Mouse (Mus musculus) right cerebral cortex, postnatal 14 days (tissue): ENCODE results near the gene Ap1s1.

Experiments
- DNase-seq: peaks from one replicate; pipeline ENCODE4 v3.0.0; 2022

The Ap1s1 gene

DNA sequence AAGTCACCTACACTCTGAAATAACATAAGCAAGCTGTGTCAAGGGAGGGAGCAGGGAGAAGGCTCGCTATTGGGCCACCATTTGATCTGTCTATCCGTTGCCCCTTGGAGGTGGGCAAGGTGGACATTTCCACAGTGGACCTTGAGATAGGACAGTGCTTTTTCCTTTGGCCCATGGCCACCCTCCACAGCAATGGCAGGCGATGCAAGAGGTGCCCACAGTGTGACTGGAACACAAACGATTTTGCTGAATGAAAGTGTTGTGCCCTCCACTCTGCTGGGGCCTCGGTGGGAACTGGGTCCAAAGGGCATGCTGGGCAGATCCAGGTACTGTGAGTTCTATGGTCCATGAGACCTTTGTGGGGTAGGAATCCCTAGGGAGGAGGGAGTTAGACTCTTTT, 16.7 kb upstream of the Ap1s1 start:
- DNase-seq: no peak

GRCm38 (mm10) chr5:137061809-137062481, 16.0 kb upstream of the Ap1s1 start:
- peak; percentile 72 for DNase-seq

GRCm38 (mm10) chr5:137054873-137055272, 8.9 kb upstream of the Ap1s1 start:
- no peak for DNase-seq

DNA sequence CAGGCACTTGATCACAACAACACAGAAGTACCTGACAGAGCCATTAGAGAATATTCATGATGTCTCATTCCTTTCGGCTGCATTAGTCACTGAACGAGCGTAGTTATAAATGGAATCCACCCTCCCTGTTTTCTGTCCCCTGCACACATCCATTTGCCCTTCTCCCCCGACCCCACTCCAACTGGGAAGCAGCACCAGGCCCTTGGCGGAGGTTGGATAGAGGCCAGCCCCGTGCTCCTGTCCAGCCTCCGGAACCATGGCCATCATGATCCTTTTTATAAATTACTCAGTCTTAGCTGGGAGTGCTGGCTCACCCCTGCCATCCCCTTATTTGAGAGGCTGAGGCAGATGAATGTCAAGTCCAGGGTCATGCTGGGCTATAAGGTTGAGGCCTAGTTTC, 8.4 kb upstream of the Ap1s1 start:
- no peak for DNase-seq

DNA sequence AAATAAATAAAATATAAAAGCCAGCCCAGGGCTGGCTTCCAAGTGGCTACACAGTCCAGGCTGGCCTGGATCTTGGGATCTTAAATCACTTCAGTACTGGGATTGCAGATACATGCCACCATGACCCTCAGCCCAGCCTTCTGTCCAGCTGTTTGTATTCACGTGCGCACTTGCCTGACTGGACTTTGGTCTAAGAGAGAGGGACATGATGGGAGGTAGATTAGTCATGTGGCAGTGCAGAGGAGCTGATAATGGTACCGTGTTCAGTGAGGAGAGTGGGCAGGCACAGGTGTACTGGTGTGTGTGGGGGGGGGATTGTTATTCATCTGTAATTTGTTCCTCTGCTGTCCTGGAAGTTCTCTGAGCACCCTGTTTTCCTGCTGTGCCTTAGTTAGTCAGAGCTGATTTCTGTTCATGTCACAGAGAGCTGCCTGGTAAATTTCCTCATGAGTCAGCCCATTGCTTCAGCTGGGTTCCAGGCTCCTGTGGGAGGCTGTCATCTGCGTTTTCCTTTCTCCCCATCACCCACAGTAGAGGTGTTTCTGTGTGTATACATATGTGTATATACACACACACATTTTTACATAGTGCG, 6.1 kb upstream of the Ap1s1 start:
- no peak for DNase-seq

- no peak for DNase-seq
Measured at GRCm38 (mm10) chr5:137051125-137051524, 5.2 kb upstream of the Ap1s1 start.

- DNase-seq: no peak
Measured at GRCm38 (mm10) chr5:137046991-137047390, 1.1 kb upstream of the Ap1s1 start.

- no peak for DNase-seq
Measured at GRCm38 (mm10) chr5:137046324-137046718, 386 bp upstream of the Ap1s1 start.

- no peak for DNase-seq
Measured at GRCm38 (mm10) chr5:137043997-137044396, 1.9 kb downstream of the Ap1s1 start.

- DNase-seq: no peak
Measured at GRCm38 (mm10) chr5:137041442-137041841, 4.5 kb downstream of the Ap1s1 start.

- no peak for DNase-seq
Measured at GRCm38 (mm10) chr5:137039453-137039852, 6.5 kb downstream of the Ap1s1 start.

GRCm38 (mm10) chr5:137036211-137036610, 9.7 kb downstream of the Ap1s1 start:
- no peak for DNase-seq

- peak; percentile 89 for DNase-seq
Measured at GRCm38 (mm10) chr5:137032641-137033074, 13.3 kb downstream of the Ap1s1 start.

DNA sequence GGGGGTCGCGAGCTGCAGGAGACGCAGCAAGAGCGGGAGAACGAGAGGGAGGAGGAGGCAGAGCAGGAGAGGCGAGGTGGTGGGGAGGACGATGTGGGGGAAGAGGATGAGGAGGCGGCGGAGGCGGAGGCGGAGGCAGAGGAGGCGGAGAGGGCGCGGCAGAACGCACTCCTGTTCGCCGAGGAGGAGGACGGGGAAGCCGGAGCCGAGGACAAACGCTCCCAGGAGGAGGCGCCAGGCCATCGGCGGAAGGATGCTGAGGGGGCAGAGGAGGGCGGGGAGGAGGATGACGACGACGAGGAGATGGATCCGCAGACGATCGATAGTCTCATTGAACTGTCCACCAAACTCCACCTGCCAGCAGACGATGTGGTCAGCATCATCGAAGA, 13.9 kb downstream of the Ap1s1 start:
- DNase-seq: peak; percentile 64

- DNase-seq: peak; percentile 28
Measured at GRCm38 (mm10) chr5:137031076-137032032, 14.6 kb downstream of the Ap1s1 start.

GRCm38 (mm10) chr5:137030416-137030810, 15.5 kb downstream of the Ap1s1 start:
- DNase-seq: peak; percentile 57

DNA sequence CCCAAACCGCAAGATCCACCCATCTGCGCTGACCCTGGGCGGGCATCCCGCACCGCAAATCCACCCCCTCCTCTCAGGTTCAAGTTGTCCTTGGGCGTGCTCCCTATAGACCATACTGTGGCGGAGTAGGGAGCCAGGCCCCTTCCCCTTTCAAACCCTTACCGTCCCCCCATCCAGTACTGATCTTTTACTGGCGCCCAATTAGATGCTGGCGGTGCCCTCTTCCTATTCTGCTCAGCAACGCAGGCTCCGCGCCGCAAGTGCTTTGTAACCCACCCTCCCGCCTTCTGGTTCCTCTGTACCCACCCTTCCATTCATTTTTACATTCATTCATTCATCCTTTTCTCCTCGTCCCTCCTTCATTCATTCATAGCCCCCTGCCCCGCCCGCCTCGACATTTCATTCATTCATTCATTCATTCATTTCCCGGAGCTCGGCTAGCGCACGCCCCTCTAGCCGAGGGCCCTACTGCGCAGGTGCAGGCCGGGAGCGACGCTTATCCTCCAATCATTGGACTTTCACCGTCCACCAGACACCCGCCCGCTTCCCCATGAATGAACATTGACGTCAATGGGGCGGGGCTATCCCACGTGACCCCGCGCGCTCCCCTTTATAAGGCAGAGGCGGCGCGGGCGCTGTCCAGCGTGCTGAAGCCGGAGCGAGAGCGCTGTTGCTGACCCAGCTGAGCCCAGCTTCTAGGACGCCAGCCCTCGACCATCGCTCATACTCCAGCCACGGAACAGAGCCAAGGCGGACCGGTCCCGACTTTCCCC, 16.1 kb downstream of the Ap1s1 start:
- peak; percentile 95 for DNase-seq

DNA sequence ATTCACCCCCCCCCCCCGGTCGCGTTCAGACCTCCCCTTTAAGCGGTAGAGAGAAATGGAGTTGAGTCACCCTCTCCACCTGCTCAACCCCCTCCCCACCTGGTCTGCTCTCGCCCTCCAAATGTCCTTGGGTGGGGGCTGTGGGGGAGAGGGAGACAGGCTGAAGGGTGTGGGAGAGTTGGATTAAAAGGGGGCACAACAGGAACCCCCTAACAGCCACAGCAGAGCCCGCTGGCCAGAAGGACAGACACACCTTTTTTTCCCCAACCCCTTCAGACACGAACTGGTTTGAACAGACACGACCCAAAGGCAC, 16.7 kb downstream of the Ap1s1 start:
- no peak for DNase-seq

DNA sequence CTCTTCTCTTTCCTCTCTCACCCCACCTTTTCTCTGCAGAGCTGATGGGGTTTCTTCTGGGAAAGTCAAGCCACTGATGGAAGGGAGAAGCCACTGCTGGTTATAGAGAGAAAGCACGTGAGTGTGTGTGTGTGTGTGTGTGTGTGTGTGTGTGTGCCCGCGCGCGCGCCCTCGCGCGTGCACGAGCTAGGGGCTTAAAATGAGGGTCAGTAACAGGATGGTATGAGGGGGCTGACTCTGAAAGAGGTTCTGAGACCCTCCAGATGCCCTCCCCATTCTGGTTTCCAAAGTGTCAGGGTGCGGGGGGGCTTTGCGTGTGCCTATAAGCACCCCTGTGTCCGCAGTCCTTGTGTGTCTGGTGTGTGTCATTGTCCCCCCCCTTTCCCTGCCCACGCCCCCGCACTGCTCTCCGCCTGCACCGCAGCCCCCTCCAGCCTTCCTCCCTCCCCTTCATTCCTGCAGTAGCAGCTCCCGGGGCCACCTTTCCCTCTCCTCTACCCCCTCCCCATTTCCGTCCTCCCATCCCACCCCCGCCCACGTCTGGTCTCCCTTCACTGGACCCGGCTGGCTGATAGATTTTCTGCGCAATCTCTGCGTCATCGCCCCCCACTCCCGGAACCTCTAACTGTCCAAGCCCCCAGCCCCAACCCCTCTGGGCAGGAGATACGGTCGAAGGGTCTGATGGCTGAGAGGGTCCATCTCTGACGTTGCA, 17.2 kb downstream of the Ap1s1 start:
- DNase-seq: no peak

DNA sequence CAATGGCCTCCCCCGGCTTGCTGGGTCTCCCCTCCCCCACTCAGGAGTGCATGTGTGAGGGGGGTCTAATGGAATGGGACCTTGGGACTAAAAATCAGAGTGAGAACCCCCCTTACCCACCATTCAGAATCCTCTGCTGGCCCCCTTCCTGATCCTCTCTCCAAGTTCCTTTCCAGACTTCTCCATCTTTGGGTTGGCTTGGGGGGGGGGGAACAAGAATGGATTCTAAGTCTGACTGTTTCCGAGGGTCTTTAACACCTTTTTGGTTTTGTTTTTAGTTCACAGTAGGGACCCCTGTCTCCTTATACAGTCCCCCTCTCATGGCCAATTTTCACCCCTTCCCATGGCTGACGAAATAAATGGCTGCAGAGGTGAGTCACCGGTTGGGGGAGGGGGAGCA, 19.8 kb downstream of the Ap1s1 start, which contains the start of gene Vgf:
Gene Vgf (plus strand): TSS at position 301 of the 400 bp plus-strand sequence.
- DNase-seq: no peak

GRCm38 (mm10) chr5:137025132-137025531, 20.8 kb downstream of the Ap1s1 start:
- DNase-seq: peak; percentile 88

- no peak for DNase-seq
Measured at GRCm38 (mm10) chr5:137024318-137024717, 21.6 kb downstream of the Ap1s1 start.
